Mouse (Mus musculus): ENCODE measurements around the gene Rsu1. TPM values are rescaled to one million over a fixed set of nuclear protein-coding genes. Genes with fewer than 3 reads are reported as not detected.

The Rsu1 gene
- polyA plus RNA-seq, 2 experiments, result 91.7 to 119 TPM

- WGBS, result 84% methylated on average over 7 of the region's 7 CpGs
- DNase-seq (ENCODE audit: low spot score), result no peak
- TF ChIP-seq POLR2A (IDR thresholded peaks at IDR 0.05; ENCODE audit: borderline replicate concordance, extremely low read depth, insufficient read depth, insufficient read length), result no peak
These were observed 96.8 kb downstream of the Rsu1 start for GRCm38 (mm10) chr2:13174461-13174860.

DNA sequence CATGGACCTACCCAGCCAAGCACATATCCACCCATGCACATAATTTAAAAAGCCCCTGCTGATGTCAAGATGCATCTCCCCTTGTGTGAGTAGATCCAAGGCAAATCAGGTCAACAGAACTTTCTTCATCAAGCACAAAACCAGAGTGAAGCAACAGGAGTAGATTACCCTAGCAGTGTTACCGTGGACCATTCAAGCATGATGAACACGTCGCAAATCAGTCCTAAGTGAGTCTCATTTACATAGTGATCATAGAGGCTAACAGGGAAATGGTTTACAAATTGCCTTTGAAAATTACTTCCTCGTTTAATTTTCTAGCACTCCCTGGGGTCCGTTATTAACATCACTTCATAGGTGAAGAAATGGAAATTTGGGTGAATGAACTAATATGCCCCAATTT is 100.6 kb downstream of the Rsu1 start:
- Histone ChIP-seq H3K27ac (replicated peaks; ENCODE audit: low read depth, low read length) (no peak overlapping the region), H3K9ac (ENCODE audit: low read depth, low read length, severe bottlenecking) (no peak overlapping the region), H3K4me1 (ENCODE audit: control insufficient read depth, insufficient read depth, low read length) (peaks cover 2% of the 10 kb centered on the region; the same call in 1 of the 2 replicates), H3K9me3 (ENCODE audit: control insufficient read depth, low read length) (no peaks in the 10 kb centered on the region), H3K36me3 (ENCODE audit: control insufficient read depth, insufficient read depth, low read length) (no peaks in the 10 kb centered on the region), H3K27me3 (ENCODE audit: control insufficient read depth, insufficient read depth, low read length) (no peaks in the 10 kb centered on the region), H3K4me3 (replicated peaks; ENCODE audit: low read length) (no peak overlapping the region), H3K4me2 (replicated peaks; ENCODE audit: low read depth, low read length, severe bottlenecking) (no peak overlapping the region)
- 89% methylated on average over 5 of the region's 5 CpGs for WGBS
- ATAC-seq (ENCODE audit: low FRiP score, low read depth), result no peak
- no peak for DNase-seq (ENCODE audit: low spot score)
- TF ChIP-seq POLR2A (IDR thresholded peaks at IDR 0.05; ENCODE audit: borderline replicate concordance, extremely low read depth, insufficient read depth, insufficient read length), result no peak

More at GRCm38 (mm10) chr2:13174461-13174860, 96.8 kb downstream of the Rsu1 start:
- Histone ChIP-seq H3K36me3 (ENCODE audit: control insufficient read depth, insufficient read depth, low read length) (no peaks in the 10 kb centered on the region), H3K4me2 (replicated peaks; ENCODE audit: low read depth, low read length, severe bottlenecking) (no peak overlapping the region), H3K4me3 (replicated peaks; ENCODE audit: low read length) (no peak overlapping the region), H3K27me3 (ENCODE audit: control insufficient read depth, insufficient read depth, low read length) (no peaks in the 10 kb centered on the region), H3K4me1 (ENCODE audit: control insufficient read depth, insufficient read depth, low read length) (peaks cover 6% of the 10 kb centered on the region; the same call in 1 of the 2 replicates), H3K9me3 (ENCODE audit: control insufficient read depth, low read length) (no peaks in the 10 kb centered on the region), H3K9ac (ENCODE audit: low read depth, low read length, severe bottlenecking) (no peak overlapping the region), H3K27ac (replicated peaks; ENCODE audit: low read depth, low read length) (no peak overlapping the region)
- no peak for ATAC-seq (ENCODE audit: low FRiP score, low read depth)

- ATAC-seq (ENCODE audit: low FRiP score, low read depth) (no peak), DNase-seq (ENCODE audit: low spot score) (no peak)
- no peaks in the 10 kb centered on the region for H3K27me3 ChIP-seq (ENCODE audit: control insufficient read depth, insufficient read depth, low read length)
- 92% methylated on average over 6 of the region's 6 CpGs for WGBS
- no peak overlapping the region for H3K4me3 ChIP-seq (replicated peaks; ENCODE audit: low read length)
- H3K27ac ChIP-seq (replicated peaks; ENCODE audit: low read depth, low read length), result no peak overlapping the region
- no peaks in the 10 kb centered on the region for H3K36me3 ChIP-seq (ENCODE audit: control insufficient read depth, insufficient read depth, low read length)
- TF ChIP-seq POLR2A (IDR thresholded peaks at IDR 0.05; ENCODE audit: borderline replicate concordance, extremely low read depth, insufficient read depth, insufficient read length), result no peak
- no peak overlapping the region for H3K4me2 ChIP-seq (replicated peaks; ENCODE audit: low read depth, low read length, severe bottlenecking)
- H3K9ac ChIP-seq (ENCODE audit: low read depth, low read length, severe bottlenecking), result no peak overlapping the region
- H3K9me3 ChIP-seq (ENCODE audit: control insufficient read depth, low read length), result no peaks in the 10 kb centered on the region
- no peaks in the 10 kb centered on the region for H3K4me1 ChIP-seq (ENCODE audit: control insufficient read depth, insufficient read depth, low read length)
These were observed 101.3 kb downstream of the Rsu1 start for GRCm38 (mm10) chr2:13169962-13170361.

- H3K9me3 ChIP-seq (ENCODE audit: control insufficient read depth, low read length), result no peaks in the 10 kb centered on the region
- no peak for TF ChIP-seq POLR2A (IDR thresholded peaks at IDR 0.05; ENCODE audit: borderline replicate concordance, extremely low read depth, insufficient read depth, insufficient read length)
- no peak overlapping the region for H3K9ac ChIP-seq (ENCODE audit: low read depth, low read length, severe bottlenecking)
- no peaks in the 10 kb centered on the region for H3K27me3 ChIP-seq (ENCODE audit: control insufficient read depth, insufficient read depth, low read length)
- H3K4me3 ChIP-seq (replicated peaks; ENCODE audit: low read length), result no peak overlapping the region
- 86% methylated on average over 4 of the region's 4 CpGs for WGBS
- no peaks in the 10 kb centered on the region for H3K36me3 ChIP-seq (ENCODE audit: control insufficient read depth, insufficient read depth, low read length)
- DNase-seq (ENCODE audit: low spot score), result no peak
- no peaks in the 10 kb centered on the region for H3K4me1 ChIP-seq (ENCODE audit: control insufficient read depth, insufficient read depth, low read length)
- no peak overlapping the region for H3K4me2 ChIP-seq (replicated peaks; ENCODE audit: low read depth, low read length, severe bottlenecking)
- no peak overlapping the region for H3K27ac ChIP-seq (replicated peaks; ENCODE audit: low read depth, low read length)
- ATAC-seq (ENCODE audit: low FRiP score, low read depth), result no peak
These were observed 101.9 kb downstream of the Rsu1 start for GRCm38 (mm10) chr2:13169158-13169890.

DNA sequence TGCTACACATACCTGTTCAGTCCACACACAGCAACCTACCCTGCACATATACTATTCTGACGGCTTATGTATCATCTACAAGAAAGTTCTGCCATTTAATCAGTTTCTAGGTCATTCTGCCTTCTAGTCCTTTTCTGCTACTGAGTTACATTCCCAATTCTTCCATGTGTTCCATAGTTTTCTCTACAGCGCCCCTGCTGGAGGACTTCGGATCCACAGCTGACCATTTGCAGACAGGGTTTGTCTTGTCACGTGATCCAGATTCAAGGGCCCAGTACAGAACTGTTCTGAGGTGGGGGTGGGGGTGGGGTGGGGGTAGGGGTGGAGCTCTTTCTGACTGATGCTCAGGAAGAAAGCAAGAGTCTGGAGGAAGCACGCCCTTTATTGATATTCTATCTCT is 102.5 kb downstream of the Rsu1 start:
- Histone ChIP-seq H3K9me3 (ENCODE audit: control insufficient read depth, low read length) (no peaks in the 10 kb centered on the region), H3K4me1 (ENCODE audit: control insufficient read depth, insufficient read depth, low read length) (no peaks in the 10 kb centered on the region), H3K36me3 (ENCODE audit: control insufficient read depth, insufficient read depth, low read length) (no peaks in the 10 kb centered on the region), H3K9ac (ENCODE audit: low read depth, low read length, severe bottlenecking) (no peak overlapping the region), H3K27me3 (ENCODE audit: control insufficient read depth, insufficient read depth, low read length) (no peaks in the 10 kb centered on the region), H3K27ac (replicated peaks; ENCODE audit: low read depth, low read length) (no peak overlapping the region), H3K4me2 (replicated peaks; ENCODE audit: low read depth, low read length, severe bottlenecking) (no peak overlapping the region), H3K4me3 (replicated peaks; ENCODE audit: low read length) (no peak overlapping the region)
- ATAC-seq (ENCODE audit: low FRiP score, low read depth) (no peak), DNase-seq (ENCODE audit: low spot score) (no peak)
- WGBS, result 54% methylated on average over 5 of the region's 5 CpGs
- TF ChIP-seq POLR2A (IDR thresholded peaks at IDR 0.05; ENCODE audit: borderline replicate concordance, extremely low read depth, insufficient read depth, insufficient read length), result no peak
